ENCODE assay signal across 8 mouse cellular contexts in genomic region chr7:98734876-98735275, GRCm38 (mm10). TPM values are rescaled to one million over a fixed set of nuclear protein-coding genes. Genes with fewer than 3 reads are reported as not detected.
DNase-seq lines count a peak whose midpoint lies in the region; TF ChIP-seq lines count a peak whose summit lies in the region.

No protein-coding gene starts in this region.

- H3K27ac ChIP-seq in cerebellum, adult 2 months (ENCODE audit: insufficient read depth, low read length), result no peak overlapping the region
- peak overlapping the region; percentile 30; the same call in 1 of the 2 replicates for H3K27ac ChIP-seq in heart, embryonic 10.5 days

- whole genome bisulfite sequencing in cerebellum, adult 2 months, result 10% methylated on average over 10 of the region's 10 CpGs
- 23% methylated on average over 10 of the region's 10 CpGs for WGBS in heart, embryonic 10.5 days

- no peaks in the 10 kb centered on the region for H3K36me3 ChIP-seq in heart, embryonic 10.5 days

- no peaks in the 10 kb centered on the region for H3K9me3 ChIP-seq in heart, embryonic 10.5 days

- TF ChIP-seq POLR2A in cerebellum, adult 2 months (IDR thresholded peaks at IDR 0.05; ENCODE audit: borderline replicate concordance, insufficient read depth, low read length), result no peak

- peak; percentile 27 to 38 for DNase-seq in cerebellum, adult 2 months
- no peak for DNase-seq in cerebellum, adult 8-10 months
- DNase-seq in retina, postnatal 1 day, result peak; percentile 18
- DNase-seq in retina, embryonic 14.5 days (ENCODE audit: low spot score), result no peak
- DNase-seq in heart, embryonic 10.5 days (ENCODE audit: low spot score), result no peak
- DNase-seq in left cerebral cortex, postnatal 25 days (ENCODE audit: low spot score in 2 of 2), result peak; percentile 12 to 33
- no peak for DNase-seq in c-Kit-positive CD71-positive TER-119-positive erythroid progenitor cells, embryonic 14.5 days (ENCODE audit: low spot score)
- no peak for DNase-seq in T-cell, adult 2 months (ENCODE audit: low spot score)

- intact Hi-C loops in left cerebral cortex, postnatal 25 days (cut with DNase I), result no loop called here

- no peaks in the 10 kb centered on the region for H3K4me1 ChIP-seq in cerebellum, adult 2 months (ENCODE audit: control insufficient read depth, insufficient read depth, low read length)
- peaks cover 14% of the 10 kb centered on the region for H3K4me1 ChIP-seq in heart, embryonic 10.5 days

- H3K4me3 ChIP-seq in cerebellum, adult 2 months (replicated peaks; ENCODE audit: insufficient read depth, low read depth, low read length), result no peak overlapping the region
- H3K4me3 ChIP-seq in heart, embryonic 10.5 days, result no peak overlapping the region

- H3K27me3 ChIP-seq in cerebellum, adult 2 months (ENCODE audit: control insufficient read depth, insufficient read depth, low read length), result no peaks in the 10 kb centered on the region
- peaks cover 48% of the 10 kb centered on the region for H3K27me3 ChIP-seq in heart, embryonic 10.5 days (ENCODE audit: insufficient read depth, poor library complexity, severe bottlenecking)

- TF ChIP-seq CTCF in cerebellum, adult 2 months (IDR thresholded peaks at IDR 0.05; ENCODE audit: borderline replicate concordance, insufficient read depth, low read depth, low read length), result no peak

RNA-seq across cellular contexts. Expression of gene Thap12, which starts 32.0 kb away (rescaled TPM):
- polyA plus RNA-seq in cerebellum, adult 2 months (2012; rRNA removed), result 44.8 and 46.0 TPM in 2 replicates
- 39.5 and 40.6 TPM in 2 replicates for polyA plus RNA-seq in heart, embryonic 10.5 days (2016; fragmentation: Nextera tagmentation; extraction: Ambion mirVana)
- total RNA-seq in left cerebral cortex, postnatal 25 days (2021), result 10 to 100 TPM; 60.8 to 61.8 TPM

Comparison
In these comparisons a context has a peak if more than half of its experiments do, and no peak if none do; other contexts are left out.
1. DNase-seq: peak in cerebellum, adult 2 months (2 of 2), retina, postnatal 1 day (single experiment) and left cerebral cortex, postnatal 25 days (2 of 2); none in cerebellum, adult 8-10 months (single experiment), retina, embryonic 14.5 days (single experiment), heart, embryonic 10.5 days (single experiment), c-Kit-positive CD71-positive TER-119-positive erythroid progenitor cells, embryonic 14.5 days (single experiment) and T-cell, adult 2 months (single experiment).